Mouse (Mus musculus) cerebellum, adult 11 months (tissue): ENCODE data around the gene Cacng8.

ENCODE experiments used
- DNase-seq: peaks from one replicate; pipeline ENCODE4 v3.0.0; 2022

Cacng8 gene

DNA sequence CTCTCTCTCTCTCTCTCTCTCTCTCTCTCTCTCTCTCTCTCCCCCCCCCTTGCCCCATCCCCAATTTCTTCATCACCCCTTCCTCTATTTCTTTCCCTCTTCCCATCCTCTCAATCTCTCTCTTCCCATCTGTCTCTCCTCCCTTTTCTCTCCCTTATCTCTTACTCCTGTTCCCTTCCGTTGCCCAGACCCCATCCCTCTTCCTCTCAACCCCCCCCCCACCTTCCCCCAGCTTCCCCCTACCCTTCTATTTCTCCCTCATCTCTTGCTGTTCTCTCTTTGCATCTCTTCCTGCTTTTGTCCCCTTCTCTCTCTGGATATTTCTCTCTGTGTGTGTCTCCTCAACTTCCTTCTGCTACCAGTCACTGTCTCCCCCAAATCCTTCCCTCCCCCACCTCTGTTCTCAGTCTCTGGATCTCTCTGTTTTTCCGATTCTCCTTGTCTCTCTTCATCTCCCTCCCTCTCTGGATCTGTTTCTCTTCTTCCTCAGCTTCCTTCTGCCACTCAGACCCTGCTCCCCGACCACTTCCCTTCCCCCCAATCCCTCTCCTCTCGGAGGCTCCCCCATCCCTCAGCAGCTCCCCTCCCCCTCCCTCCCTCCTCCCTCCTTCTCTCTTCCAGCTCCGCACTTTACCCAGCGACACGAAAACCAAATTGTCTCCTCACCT lies at the start of gene Cacng8:
Cacng8 (plus strand) TSS at position 271 of the 668 bp plus-strand sequence.
- DNase-seq = no peak

GRCm38 (mm10) chr7:3343861-3344260 lies 46.6 kb upstream of the Cacng8 start:
- no peak for DNase-seq

DNA sequence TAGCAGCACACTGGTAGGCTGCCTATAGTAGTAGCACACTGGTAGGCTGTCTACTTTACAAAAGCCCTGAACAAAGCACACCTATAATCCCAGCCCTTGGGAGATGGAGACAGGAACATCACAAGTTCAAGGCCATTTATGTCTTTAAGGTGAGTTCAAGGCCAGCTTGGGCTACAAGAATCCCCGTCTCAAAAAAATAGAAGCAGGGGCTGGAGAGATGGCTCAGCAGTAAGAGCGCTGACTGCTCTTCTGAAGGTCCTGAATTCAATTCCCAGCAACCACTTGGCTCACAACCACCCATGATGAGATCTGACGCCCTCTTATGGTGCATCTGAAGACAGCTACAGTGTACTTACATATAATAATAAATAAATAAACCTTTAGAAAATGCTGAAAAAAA lies 45.2 kb upstream of the Cacng8 start:
- DNase-seq = no peak

- DNase-seq = no peak
Measured at GRCm38 (mm10) chr7:3347366-3348287, 42.9 kb upstream of the Cacng8 start.

- no peak for DNase-seq
Measured at GRCm38 (mm10) chr7:3348326-3348725, 42.2 kb upstream of the Cacng8 start.

GRCm38 (mm10) chr7:3349775-3350174 lies 40.7 kb upstream of the Cacng8 start:
- DNase-seq = no peak

GRCm38 (mm10) chr7:3351536-3351935 lies 38.9 kb upstream of the Cacng8 start:
- no peak for DNase-seq

DNA sequence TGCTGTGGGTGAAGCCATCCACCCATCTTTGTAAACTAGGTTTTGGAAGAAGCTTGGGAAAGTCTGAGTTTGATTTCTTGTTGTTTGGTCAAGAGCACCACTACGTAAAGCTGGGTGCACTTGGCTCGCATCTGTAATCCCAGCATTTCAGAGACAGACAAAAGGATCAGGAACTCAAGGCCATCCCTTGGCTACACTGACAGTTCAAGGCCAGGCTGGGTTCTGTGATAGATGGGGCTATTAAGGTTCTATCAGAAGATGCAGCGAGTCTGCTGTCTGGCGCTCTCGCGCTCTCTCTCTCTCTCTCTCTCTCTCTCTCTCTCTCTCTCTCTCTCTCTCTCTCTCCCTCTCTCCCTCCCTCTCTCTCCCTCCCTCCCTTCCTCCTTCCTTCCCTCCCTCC lies 35.6 kb upstream of the Cacng8 start:
- no peak for DNase-seq

DNA sequence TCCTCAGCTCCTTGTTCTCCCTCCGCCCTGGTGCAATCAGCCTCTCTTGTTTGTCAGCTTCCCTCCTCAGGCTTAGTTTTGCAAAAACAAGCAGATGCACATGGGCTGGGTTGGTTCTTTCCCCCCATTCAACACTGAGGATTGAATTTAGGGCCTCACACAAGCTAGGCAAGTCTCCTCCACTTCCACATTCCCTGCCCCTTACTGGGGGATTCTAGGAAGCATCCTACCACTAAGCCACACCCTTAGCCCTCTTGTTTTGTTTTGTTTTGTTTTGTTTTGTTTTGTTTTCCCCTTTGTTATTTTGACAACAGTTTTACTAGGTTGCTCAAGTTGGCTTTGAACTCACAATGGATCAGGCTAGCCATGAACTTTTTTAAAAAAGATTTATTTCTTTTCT lies 29.8 kb upstream of the Cacng8 start:
- DNase-seq = no peak

DNA sequence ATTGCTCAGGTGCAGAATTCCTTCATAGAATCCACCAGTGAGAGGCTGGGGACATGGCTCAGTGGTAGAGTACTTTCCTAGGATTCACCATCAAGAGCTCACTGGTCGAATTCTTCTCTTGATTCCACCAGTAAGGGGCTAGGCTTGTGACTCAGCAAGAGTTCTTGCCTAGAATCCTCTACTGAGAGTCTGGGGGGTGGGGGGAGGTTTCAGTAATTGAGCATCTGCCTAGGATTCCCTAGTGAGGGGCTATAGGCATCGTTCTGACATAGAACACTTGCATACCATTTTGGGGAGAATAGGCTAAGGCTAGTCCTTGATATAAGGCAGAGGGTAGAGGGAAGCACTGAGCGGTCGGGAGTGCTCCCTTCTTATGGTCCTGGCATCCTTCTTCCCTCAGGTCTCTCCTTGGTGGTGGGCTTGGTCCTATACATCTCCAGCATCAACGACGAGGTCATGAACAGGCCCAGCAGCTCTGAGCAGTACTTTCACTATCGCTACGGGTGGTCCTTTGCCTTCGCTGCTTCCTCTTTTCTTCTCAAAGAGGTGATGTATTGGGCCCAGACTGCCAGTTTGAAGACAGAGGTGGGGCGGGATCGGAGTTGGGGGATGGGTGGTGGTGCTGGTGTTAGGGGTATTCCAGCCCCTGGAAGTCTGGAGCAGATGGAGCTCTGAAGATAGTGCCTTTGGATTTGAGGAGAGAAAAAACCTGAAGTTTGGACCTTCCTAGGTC lies 24.8 kb upstream of the Cacng8 start:
- DNase-seq = no peak

GRCm38 (mm10) chr7:3366705-3367516 lies 23.6 kb upstream of the Cacng8 start:
- no peak for DNase-seq

GRCm38 (mm10) chr7:3367569-3367968 lies 22.9 kb upstream of the Cacng8 start:
- no peak for DNase-seq

DNA sequence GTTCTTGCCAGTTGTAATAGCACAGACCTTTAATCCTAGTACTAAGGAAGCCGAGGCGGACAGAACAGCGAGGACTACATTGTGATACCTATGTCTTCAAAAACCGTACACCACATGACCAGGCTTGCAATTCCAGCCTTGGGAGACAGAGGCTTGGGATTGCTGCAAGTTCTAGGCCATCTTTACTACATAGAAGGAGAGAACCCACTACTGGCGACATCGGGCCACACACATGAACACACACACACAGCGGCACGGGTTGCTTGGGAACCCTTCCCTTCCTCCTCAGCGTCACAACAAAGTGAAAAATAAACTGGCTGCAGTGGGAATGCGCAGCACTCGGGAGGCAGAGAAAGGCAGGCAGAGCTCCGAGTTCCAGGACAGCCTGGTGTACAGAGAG lies 22.2 kb upstream of the Cacng8 start:
- DNase-seq = no peak

GRCm38 (mm10) chr7:3369189-3369588 lies 21.3 kb upstream of the Cacng8 start:
- no peak for DNase-seq

GRCm38 (mm10) chr7:3370407-3370806 lies 20.1 kb upstream of the Cacng8 start:
- no peak for DNase-seq

DNA sequence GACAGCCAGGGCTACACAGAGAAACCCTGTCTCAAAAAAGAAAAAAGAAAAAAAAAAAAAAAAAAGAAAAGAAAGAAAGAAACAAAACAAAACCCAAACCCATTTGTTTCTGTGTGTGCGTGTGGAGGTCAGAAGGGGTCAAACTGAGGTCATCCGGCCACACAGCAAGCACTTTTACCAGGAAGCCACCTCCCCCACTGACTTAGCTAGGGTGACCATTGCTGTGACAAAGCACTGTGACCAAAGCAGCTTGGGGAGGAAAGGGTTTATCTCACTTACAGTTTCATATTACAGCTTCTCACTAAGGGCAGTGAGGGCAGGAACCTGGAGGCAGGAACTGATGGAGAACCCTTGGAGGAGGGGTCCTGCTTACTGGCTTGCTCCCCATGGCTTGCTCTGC lies 18.1 kb upstream of the Cacng8 start:
- DNase-seq = no peak

- no peak for DNase-seq
Measured at GRCm38 (mm10) chr7:3373754-3374153, 16.7 kb upstream of the Cacng8 start.

GRCm38 (mm10) chr7:3376831-3377230 lies 13.7 kb upstream of the Cacng8 start:
- peak; percentile 34 for DNase-seq

- no peak for DNase-seq
Measured at GRCm38 (mm10) chr7:3382123-3382522, 8.4 kb upstream of the Cacng8 start.

DNA sequence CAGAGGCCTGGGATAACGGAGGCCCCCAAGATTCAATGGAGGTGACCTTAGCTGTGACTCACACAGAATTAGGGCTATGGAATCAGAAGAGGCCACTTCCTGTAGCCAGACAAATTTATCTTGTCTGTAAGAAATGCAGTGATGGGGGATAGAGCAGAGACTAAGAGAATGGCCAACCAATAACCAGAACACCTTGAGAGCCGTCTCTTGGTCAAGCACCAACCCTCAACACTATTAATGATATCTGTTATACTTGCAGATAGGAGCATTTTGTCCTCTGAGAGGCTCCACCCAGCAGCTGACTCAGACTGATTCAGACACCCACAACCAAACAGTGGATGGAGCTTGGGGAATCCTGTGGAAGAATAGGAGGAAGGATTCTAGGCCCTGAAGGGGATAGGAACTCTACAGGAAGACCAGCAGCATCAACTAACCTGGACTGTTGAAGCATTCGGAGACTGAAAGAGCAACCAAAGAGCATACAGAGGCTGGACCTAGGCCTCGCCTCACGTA lies 5.6 kb upstream of the Cacng8 start:
- DNase-seq = no peak

GRCm38 (mm10) chr7:3386036-3386730 lies 4.3 kb upstream of the Cacng8 start:
- no peak for DNase-seq

DNA sequence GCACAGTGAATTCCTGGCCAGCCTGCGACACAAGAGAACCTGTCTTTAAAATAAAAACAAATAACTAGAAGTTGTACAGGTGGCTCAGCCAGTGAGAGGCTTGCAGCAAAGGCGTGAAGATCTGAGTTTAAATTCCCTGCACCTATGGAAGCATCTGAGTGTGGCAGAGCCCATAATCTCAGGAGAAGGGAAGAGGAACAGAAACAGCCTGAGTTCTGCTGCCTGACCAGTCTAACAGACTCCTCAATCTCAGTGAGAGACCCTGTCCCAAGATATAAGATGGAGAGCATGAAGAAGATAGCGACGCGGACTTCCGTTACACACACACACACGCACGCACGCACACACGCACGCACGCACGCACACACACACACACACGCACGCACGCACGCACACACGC lies 2.7 kb upstream of the Cacng8 start:
- DNase-seq = no peak
